Mouse (Mus musculus) MEL (cell line): ENCODE measurements around the gene Cmc2. TPM values are rescaled to one million over a fixed set of nuclear protein-coding genes. Genes with fewer than 3 reads are reported as not detected.

Experiments used
- DNase-seq: peaks from one replicate; pipeline ENCODE4 v3.0.0; 2011; ENCODE audit warnings: low read depth, low spot score
- H3K27ac ChIP-seq: 2 replicates; pipeline ENCODE4 v1.5.1; 2012; ENCODE audit warnings: low read depth, mild to moderate bottlenecking, control low read depth, low read length, moderate library complexity; ENCODE audit not compliant: control insufficient read depth
- H3K27me3 ChIP-seq, 2 experiments: fragments of 150-350 bp in 1 of 2; sonication (generic) in 1 of 2; 2 replicates each; pipeline ENCODE4 v1.6.1; 2012; ENCODE audit warnings: low read length in 2 of 2, mild to moderate bottlenecking in 2 of 2, improper control_type of control experiment in 1 of 2, moderate library complexity in 1 of 2; ENCODE audit not compliant: insufficient read depth in 2 of 2, control insufficient read depth in 1 of 2
- H3K36me3 ChIP-seq, 2 experiments: 2 replicates each; pipeline ENCODE4 v1.6.1; 2012 to 2014; ENCODE audit warnings: low read length in 2 of 2, improper control_type of control experiment in 1 of 2, inconsistent platforms in 1 of 2, mild to moderate bottlenecking in 1 of 2; ENCODE audit not compliant: insufficient read depth in 2 of 2, control insufficient read depth in 1 of 2
- H3K4me1 ChIP-seq, 2 experiments: fragments of 150-350 bp in 1 of 2; sonication (generic) in 1 of 2; 2 replicates each; pipeline ENCODE4 v1.6.1; 2012; ENCODE audit warnings: low read length in 2 of 2, improper control_type of control experiment in 1 of 2, mild to moderate bottlenecking in 1 of 2; ENCODE audit not compliant: insufficient read depth in 2 of 2, control insufficient read depth in 1 of 2
- H3K4me3 ChIP-seq, 2 experiments: fragments of 150-350 bp in 1 of 2; sonication (generic) in 1 of 2; 2 replicates each; pipeline ENCODE4 v1.5.1; 2012; ENCODE audit warnings: low read depth in 2 of 2, low read length in 2 of 2, mild to moderate bottlenecking in 2 of 2, moderate library complexity in 2 of 2, control low read depth in 1 of 2, improper control_type of control experiment in 1 of 2; ENCODE audit not compliant: control insufficient read depth in 1 of 2, insufficient read depth in 1 of 2
- H3K79me2 ChIP-seq: 2 replicates; pipeline ENCODE4 v1.6.1; 2012; ENCODE audit warnings: mild to moderate bottlenecking, low read length, moderate library complexity; ENCODE audit not compliant: control insufficient read depth, poor library complexity, insufficient read depth
- H3K9ac ChIP-seq: 2 replicates; pipeline ENCODE4 v1.6.1; 2012; ENCODE audit warnings: low read depth, mild to moderate bottlenecking, control low read depth, low read length, moderate library complexity; ENCODE audit not compliant: control insufficient read depth, poor library complexity, severe bottlenecking
- H3K9me3 ChIP-seq: fragments of 150-350 bp; sonication (generic); replicated peaks from 2 replicates; pipeline ENCODE4 v1.6.1; 2012; ENCODE audit warnings: mild to moderate bottlenecking, low read length, improper control_type of control experiment, moderate library complexity; ENCODE audit not compliant: insufficient read depth
- BHLHE40 ChIP-seq: IDR thresholded peaks from 2 replicates; pipeline ENCODE4 v1.6.1; 2012; ENCODE audit warnings: low read depth, mild to moderate bottlenecking, inconsistent platforms, low read length, improper control_type of control experiment, borderline replicate concordance
- CTCF ChIP-seq, 3 experiments: IDR thresholded peaks in 2 of 3; conservative IDR thresholded peaks in 1 of 3; 2 replicates each; pipeline ENCODE4 v1.5.1; 2011 to 2012; ENCODE audit warnings: low read length in 3 of 3, low read depth in 2 of 3, mild to moderate bottlenecking in 2 of 3, improper control_type of control experiment in 1 of 3, inconsistent platforms in 1 of 3, mixed read lengths in 1 of 3, moderate library complexity in 1 of 3; ENCODE audit not compliant: control insufficient read depth in 1 of 3, insufficient read depth in 1 of 3, poor library complexity in 1 of 3, severe bottlenecking in 1 of 3
- ELF1 ChIP-seq: IDR thresholded peaks from 2 replicates; pipeline ENCODE4 v1.6.1; 2014; ENCODE audit warnings: low read depth, mild to moderate bottlenecking, inconsistent platforms, low read length, improper control_type of control experiment, moderate library complexity
- EP300 ChIP-seq, 2 experiments: IDR thresholded peaks; 2 replicates each; pipeline ENCODE4 v1.6.1; 2011; ENCODE audit warnings: improper control_type of control experiment in 2 of 2, low read length in 2 of 2, low read depth in 1 of 2, mild to moderate bottlenecking in 1 of 2
- ETS1 ChIP-seq: IDR thresholded peaks from 2 replicates; pipeline ENCODE4 v1.6.1; 2012; ENCODE audit warnings: low read depth, mild to moderate bottlenecking, inconsistent platforms, low read length, improper control_type of control experiment, moderate library complexity
- GABPA ChIP-seq: IDR thresholded peaks from 2 replicates; pipeline ENCODE4 v1.6.1; 2012; ENCODE audit warnings: low read depth, mild to moderate bottlenecking, inconsistent platforms, low read length, improper control_type of control experiment, moderate library complexity
- GATA1 ChIP-seq: IDR thresholded peaks from 2 replicates; pipeline ENCODE4 v1.6.1; 2011; ENCODE audit warnings: low read depth, low read length, improper control_type of control experiment
- HCFC1 ChIP-seq: IDR thresholded peaks from 2 replicates; pipeline ENCODE4 v1.6.1; 2012; ENCODE audit warnings: low read depth, mild to moderate bottlenecking, inconsistent platforms, low read length, improper control_type of control experiment, moderate library complexity
- MAX ChIP-seq: IDR thresholded peaks from 2 replicates; pipeline ENCODE4 v1.6.1; 2011; ENCODE audit warnings: low read length, improper control_type of control experiment
- MAZ ChIP-seq: IDR thresholded peaks from 2 replicates; pipeline ENCODE4 v1.6.1; 2012; ENCODE audit warnings: low read depth, mild to moderate bottlenecking, inconsistent platforms, low read length, improper control_type of control experiment
- MEF2A ChIP-seq: IDR thresholded peaks from 2 replicates; pipeline ENCODE4 v1.6.1; 2014; ENCODE audit warnings: low read depth, mild to moderate bottlenecking, inconsistent platforms, low read length, improper control_type of control experiment; ENCODE audit not compliant: poor library complexity, insufficient replicate concordance, severe bottlenecking; ENCODE audit errors: extremely low read depth
- MXI1 ChIP-seq: IDR thresholded peaks from 2 replicates; pipeline ENCODE4 v1.6.1; 2011; ENCODE audit warnings: mild to moderate bottlenecking, low read depth, low read length, improper control_type of control experiment
- MYB ChIP-seq: IDR thresholded peaks from 2 replicates; pipeline ENCODE4 v1.6.1; 2011; ENCODE audit warnings: mild to moderate bottlenecking, low read depth, low read length, improper control_type of control experiment
- MYC ChIP-seq: IDR thresholded peaks from 2 replicates; pipeline ENCODE4 v1.6.1; 2011; ENCODE audit warnings: low read depth, mild to moderate bottlenecking, low read length, improper control_type of control experiment, moderate library complexity
- RAD21 ChIP-seq: IDR thresholded peaks from 2 replicates; pipeline ENCODE4 v1.6.1; 2011; ENCODE audit warnings: mild to moderate bottlenecking, low read depth, low read length, improper control_type of control experiment
- SMC3 ChIP-seq: IDR thresholded peaks from 2 replicates; pipeline ENCODE4 v1.6.1; 2011; ENCODE audit warnings: low read depth, low read length, improper control_type of control experiment
- TAL1 ChIP-seq: IDR thresholded peaks from 2 replicates; pipeline ENCODE4 v1.6.1; 2012; ENCODE audit warnings: mild to moderate bottlenecking, inconsistent platforms, low read length, moderate library complexity, mixed read lengths
- TBP ChIP-seq: IDR thresholded peaks from 2 replicates; pipeline ENCODE4 v1.8.0; 2011; ENCODE audit warnings: low read depth, low read length, improper control_type of control experiment
- TCF12 ChIP-seq: IDR thresholded peaks from 2 replicates; pipeline ENCODE4 v1.6.1; 2014; ENCODE audit warnings: low read depth, mild to moderate bottlenecking, inconsistent platforms, low read length, improper control_type of control experiment, moderate library complexity
- UBTF ChIP-seq: IDR thresholded peaks from 2 replicates; pipeline ENCODE4 v1.6.1; 2012; ENCODE audit warnings: low read depth, mild to moderate bottlenecking, inconsistent platforms, low read length, improper control_type of control experiment, moderate library complexity, borderline replicate concordance; ENCODE audit not compliant: insufficient read depth
- ZC3H11A ChIP-seq: IDR thresholded peaks from 2 replicates; pipeline ENCODE4 v1.6.1; 2012; ENCODE audit warnings: low read depth, mild to moderate bottlenecking, inconsistent platforms, low read length, improper control_type of control experiment
- ZNF384 ChIP-seq: IDR thresholded peaks from 2 replicates; pipeline ENCODE4 v1.6.1; 2012; ENCODE audit warnings: low read depth, mild to moderate bottlenecking, inconsistent platforms, low read length, improper control_type of control experiment
- polyA plus RNA-seq, 2 experiments: library from polyadenylated mRNA; stranded (reverse) in 1 of 2; unstranded in 1 of 2; fragments of >175 nt in 1 of 2; fragments of >200 nt in 1 of 2; gene quantifications; 2 replicates each; pipeline versions ENCODE4 v1.2.1 to v1.2.4; 2012; ENCODE audit warnings: low replicate concordance in 2 of 2, low read depth in 1 of 2; ENCODE audit not compliant: insufficient read length in 2 of 2, insufficient read depth in 1 of 2, missing spikeins in 1 of 2
- total RNA-seq: library from RNA; depleted of rRNA; stranded (reverse); fragments of 300-350 nt; gene quantifications from 2 replicates; pipeline ENCODE4 v1.2.3, GENCODE M21; 2012

The Cmc2 gene
- total and polyA plus RNA-seq, 3 experiments, result 65.4 to 111 TPM; not detected in 1

DNA sequence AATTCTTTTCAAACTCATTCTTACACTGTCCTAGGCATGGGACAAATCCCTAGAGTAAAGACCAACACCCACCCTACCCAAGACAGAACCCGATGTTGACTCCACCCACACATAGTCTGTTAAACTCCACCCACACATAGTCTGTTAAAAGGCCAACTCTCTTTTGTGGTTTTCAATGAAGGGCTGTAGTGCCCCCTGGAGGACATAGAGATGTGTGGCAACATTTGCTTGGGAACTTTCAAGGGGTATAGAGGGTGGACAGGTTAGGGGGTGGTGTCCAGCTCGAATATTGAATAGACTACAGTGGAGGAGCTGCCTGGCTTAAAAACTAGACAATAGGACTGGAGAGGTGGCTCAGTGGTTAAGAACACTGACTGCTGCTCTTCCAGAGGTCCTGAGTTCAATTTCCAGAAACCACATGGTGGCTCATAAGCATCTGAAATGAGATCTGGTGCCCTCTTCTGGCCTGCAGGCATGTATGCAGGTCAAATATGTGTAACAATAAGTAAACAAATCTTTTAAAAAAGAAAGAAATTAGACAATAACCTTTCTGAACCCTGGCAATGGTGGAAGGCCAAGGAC, 48.4 kb downstream of the Cmc2 start:
- DNase-seq, result peak; percentile 62

DNA sequence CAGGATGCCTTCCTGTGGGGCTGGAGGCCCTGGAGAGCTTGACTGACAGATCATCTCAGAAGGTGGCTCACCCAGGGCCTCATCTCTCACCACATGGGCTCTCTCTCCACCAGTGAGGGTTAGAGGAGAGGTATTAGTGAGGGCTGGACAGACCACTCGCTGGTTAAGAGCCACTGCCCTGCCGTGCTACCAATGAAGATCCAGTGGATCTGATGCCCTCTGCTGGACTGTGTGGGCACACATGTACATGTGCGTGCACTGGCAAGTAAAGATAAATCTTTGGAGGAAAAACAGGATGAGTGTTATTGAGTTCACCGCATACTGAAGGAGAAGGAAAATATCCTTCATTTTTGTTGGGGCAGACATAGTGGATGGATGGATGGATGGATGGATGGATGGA, 52.6 kb downstream of the Cmc2 start:
- DNase-seq, result peak; percentile 39
- no peaks in the 10 kb centered on the region for H3K4me1 ChIP-seq
- no peak overlapping the region for H3K27ac ChIP-seq
- no peaks in the 10 kb centered on the region for H3K79me2 ChIP-seq
- no peak overlapping the region for H3K9ac ChIP-seq
- H3K9me3 ChIP-seq, result no peaks in the 10 kb centered on the region
- H3K36me3 ChIP-seq, result no peaks in the 10 kb centered on the region
- peak; percentile 41 to 53 (median 53) for TF ChIP-seq CTCF (IDR thresholded peaks at IDR 0.05 in 2 of 3, conservative IDR thresholded peaks at IDR 0.05 in 1 of 3; ENCODE audit: control insufficient read depth in 1 of 3, insufficient read depth in 1 of 3, low read depth in 2 of 3, low read length in 3 of 3, poor library complexity in 1 of 3, severe bottlenecking in 1 of 3)
- TF ChIP-seq RAD21, result peak; percentile 17
- no peak for TF ChIP-seq MYB
- TF ChIP-seq ELF1, result no peak
- no peak for TF ChIP-seq MYC
- no peak for TF ChIP-seq HCFC1
- TF ChIP-seq SMC3, result peak; percentile 42; the same call in 1 of the 2 replicates
- H3K27me3 ChIP-seq, result no peaks in the 10 kb centered on the region
- H3K4me3 ChIP-seq, result no peak overlapping the region

More for the DNA sequence above, 48.4 kb downstream of the Cmc2 start:
- TF ChIP-seq CTCF (IDR thresholded peaks at IDR 0.05 in 2 of 3, conservative IDR thresholded peaks at IDR 0.05 in 1 of 3; ENCODE audit: control insufficient read depth in 1 of 3, insufficient read depth in 1 of 3, low read depth in 2 of 3, low read length in 3 of 3, poor library complexity in 1 of 3, severe bottlenecking in 1 of 3) (peak; percentile 25 to 46 (median 43); a peak in 5 of 6 replicates), GATA1 (no peak), MYC (0 out of 2 replicates have a peak, but pooled peaks have one; percentile 30), TBP (no peak), MXI1 (no peak), UBTF (no peak), GABPA (no peak), EP300 (IDR thresholded peaks at IDR 0.05; ENCODE audit: low read depth in 1 of 2, low read length in 2 of 2) (no peak), ZNF384 (no peak), HCFC1 (no peak), TAL1 (no peak), MYB (no peak), ZC3H11A (no peak), TCF12 (no peak), MEF2A (no peak), ETS1 (no peak), BHLHE40 (no peak), MAX (no peak), RAD21 (peak; percentile 23), MAZ (no peak)
- Histone ChIP-seq H3K9ac (no peak overlapping the region), H3K79me2 (no peaks in the 10 kb centered on the region), H3K27me3 (no peaks in the 10 kb centered on the region; a peak in 1 of 4 replicates), H3K4me3 (no peak overlapping the region), H3K27ac (no peak overlapping the region), H3K36me3 (no peaks in the 10 kb centered on the region), H3K4me1 (no peaks in the 10 kb centered on the region), H3K9me3 (no peaks in the 10 kb centered on the region)
